Mouse (Mus musculus) CH12.LX (cell line): Measurements from ENCODE around the gene Cfap300. TPM values are rescaled to one million over a fixed set of nuclear protein-coding genes. Genes with fewer than 3 reads are reported as not detected.

Experiments used
- DNase-seq: peaks from one replicate; pipeline ENCODE4 v3.0.0-alpha.2; 2013; ENCODE audit errors: extremely low read depth
- H3K27ac ChIP-seq: 2 replicates; pipeline ENCODE4 v1.5.1; 2012; ENCODE audit warnings: low read depth, mild to moderate bottlenecking, control low read depth, moderate library complexity; ENCODE audit not compliant: insufficient read depth
- H3K27me3 ChIP-seq: replicated peaks from 2 replicates; pipeline ENCODE3; 2012; ENCODE audit warnings: inconsistent platforms
- H3K36me3 ChIP-seq, 2 experiments: replicated peaks in 1 of 2; 2 replicates each; pipeline versions ENCODE3 to v1.6.1; 2012; ENCODE audit warnings: inconsistent platforms in 1 of 2, low read length in 1 of 2, mild to moderate bottlenecking in 1 of 2, mixed read lengths in 1 of 2, moderate library complexity in 1 of 2; ENCODE audit not compliant: control insufficient read depth in 1 of 2, insufficient read depth in 1 of 2
- H3K4me1 ChIP-seq, 2 experiments: 2 replicates each; pipeline ENCODE4 v1.6.1; 2012; ENCODE audit warnings: inconsistent platforms in 1 of 2, moderate library complexity in 1 of 2; ENCODE audit not compliant: insufficient read depth in 2 of 2, control insufficient read depth in 1 of 2
- H3K4me2 ChIP-seq: 2 replicates; pipeline ENCODE4 v1.6.1; 2012; ENCODE audit warnings: low read depth, mild to moderate bottlenecking, control low read depth; ENCODE audit not compliant: poor library complexity, insufficient read depth, severe bottlenecking
- H3K4me3 ChIP-seq, 3 experiments: fragments of 150-350 bp in 1 of 3; sonication (generic) in 1 of 3; replicated peaks in 1 of 3; 2 replicates each; pipeline versions ENCODE3 to v1.5.1; 2011 to 2012; ENCODE audit warnings: low read depth in 2 of 3, low read length in 2 of 3, mild to moderate bottlenecking in 2 of 3, moderate library complexity in 2 of 3, control low read depth in 1 of 3, improper control_type of control experiment in 1 of 3, inconsistent platforms in 1 of 3, mixed read lengths in 1 of 3; ENCODE audit not compliant: poor library complexity in 1 of 3
- H3K79me2 ChIP-seq: replicated peaks from 2 replicates; pipeline ENCODE4 v1.6.1; 2012; ENCODE audit warnings: mild to moderate bottlenecking, moderate library complexity; ENCODE audit not compliant: control insufficient read depth, poor library complexity, insufficient read depth, severe bottlenecking; ENCODE audit errors: extremely low read depth
- H3K9ac ChIP-seq: 2 replicates; pipeline ENCODE4 v1.6.1; 2012; ENCODE audit warnings: low read depth, mild to moderate bottlenecking, control low read depth, moderate library complexity; ENCODE audit not compliant: insufficient read depth
- H3K9me3 ChIP-seq: replicated peaks from 2 replicates; pipeline ENCODE3; 2012; ENCODE audit warnings: low read length, inconsistent platforms, mixed read lengths
- CHD2 ChIP-seq: IDR thresholded peaks from 2 replicates; pipeline ENCODE4 v1.6.1; 2011; ENCODE audit warnings: low read length, improper control_type of control experiment
- E2F4 ChIP-seq: IDR thresholded peaks from 2 replicates; pipeline ENCODE4 v1.6.1; 2011; ENCODE audit warnings: low read depth, low read length, improper control_type of control experiment; ENCODE audit not compliant: insufficient replicate concordance
- ELF1 ChIP-seq: IDR thresholded peaks from 2 replicates; pipeline ENCODE4 v1.6.1; 2014; ENCODE audit warnings: low read depth, mild to moderate bottlenecking, inconsistent platforms, low read length, improper control_type of control experiment
- EP300 ChIP-seq: IDR thresholded peaks from 2 replicates; pipeline ENCODE4 v1.6.1; 2011; ENCODE audit warnings: low read length, improper control_type of control experiment
- JUN ChIP-seq: IDR thresholded peaks from 2 replicates; pipeline ENCODE4 v1.6.1; 2011; ENCODE audit warnings: low read depth, mild to moderate bottlenecking, low read length, improper control_type of control experiment, moderate library complexity; ENCODE audit not compliant: insufficient read depth
- MAFK ChIP-seq: IDR thresholded peaks from 2 replicates; pipeline ENCODE4 v1.6.1; 2011; ENCODE audit warnings: low read length, improper control_type of control experiment; ENCODE audit not compliant: insufficient replicate concordance
- MAX ChIP-seq: IDR thresholded peaks from 2 replicates; pipeline ENCODE4 v1.6.1; 2011; ENCODE audit warnings: low read length, improper control_type of control experiment
- MAZ ChIP-seq: IDR thresholded peaks from 2 replicates; pipeline ENCODE4 v1.6.1; 2012; ENCODE audit warnings: low read depth, mild to moderate bottlenecking, inconsistent platforms, low read length, improper control_type of control experiment, moderate library complexity
- MXI1 ChIP-seq: IDR thresholded peaks from 2 replicates; pipeline ENCODE4 v1.6.1; 2011; ENCODE audit warnings: mild to moderate bottlenecking, low read depth, low read length, improper control_type of control experiment
- NELFE ChIP-seq: IDR thresholded peaks from 2 replicates; pipeline ENCODE4 v1.6.1; 2011; ENCODE audit warnings: low read depth, low read length, improper control_type of control experiment
- POLR2AphosphoS2 ChIP-seq: IDR thresholded peaks from 2 replicates; pipeline ENCODE4 v1.6.1; 2011; ENCODE audit warnings: low read depth, low read length, improper control_type of control experiment
- RCOR1 ChIP-seq: conservative IDR thresholded peaks from 2 replicates; pipeline ENCODE4 v1.6.1; 2012; ENCODE audit warnings: low read depth, mild to moderate bottlenecking, inconsistent platforms, low read length, improper control_type of control experiment
- SMC3 ChIP-seq: IDR thresholded peaks from 2 replicates; pipeline ENCODE4 v1.6.1; 2011; ENCODE audit warnings: low read depth, low read length, improper control_type of control experiment
- TBP ChIP-seq: conservative IDR thresholded peaks from 2 replicates; pipeline ENCODE4 v1.6.1; 2011; ENCODE audit warnings: low read depth, low read length, improper control_type of control experiment
- TCF12 ChIP-seq: IDR thresholded peaks from 2 replicates; pipeline ENCODE4 v1.6.1; 2014; ENCODE audit warnings: low read depth, mild to moderate bottlenecking, inconsistent platforms, low read length, improper control_type of control experiment
- UBTF ChIP-seq: IDR thresholded peaks from 2 replicates; pipeline ENCODE4 v1.6.1; 2012; ENCODE audit warnings: low read depth, mild to moderate bottlenecking, inconsistent platforms, low read length, improper control_type of control experiment, moderate library complexity
- ZC3H11A ChIP-seq: IDR thresholded peaks from 2 replicates; pipeline ENCODE4 v1.6.1; 2012; ENCODE audit warnings: low read depth, mild to moderate bottlenecking, inconsistent platforms, low read length, improper control_type of control experiment
- dilution Hi-C: fragments of 300-500 bp; cut with MboI; formaldehyde crosslinking; loops from 2 replicates; pipeline ENCODE4 v1.14.3; 2020; ENCODE audit warnings: low sequenced_read_pairs; ENCODE audit not compliant: extremely low pct_unique_long_range_greater_than_20kb, extremely low pct_ligation_motif_present
- in situ Hi-C: fragments of 300-500 bp; cut with MboI; formaldehyde crosslinking; loops from 3 replicates; pipeline ENCODE4 v1.14.3; 2019; ENCODE audit warnings: low sequenced_read_pairs, low pct_ligation_motif_present, low pct_unique_long_range_greater_than_20kb, mixed read lengths
- polyA plus RNA-seq: library from polyadenylated mRNA; unstranded; fragments of >175 nt; gene quantifications from 2 replicates; pipeline ENCODE4 v1.2.1, GENCODE M21; 2012; ENCODE audit warnings: low read depth; ENCODE audit not compliant: insufficient read length
- total RNA-seq, 2 experiments: library from RNA; depleted of rRNA; stranded (reverse); fragments of 300-350 nt in 1 of 2; fragments of >200 nt in 1 of 2; gene quantifications; 2 replicates each; pipeline ENCODE4 v1.2.3; 2012 to 2014

Gene Cfap300
- total and polyA plus RNA-seq, 3 experiments = 5.3 to 9.1 (median 5.5) TPM

DNA sequence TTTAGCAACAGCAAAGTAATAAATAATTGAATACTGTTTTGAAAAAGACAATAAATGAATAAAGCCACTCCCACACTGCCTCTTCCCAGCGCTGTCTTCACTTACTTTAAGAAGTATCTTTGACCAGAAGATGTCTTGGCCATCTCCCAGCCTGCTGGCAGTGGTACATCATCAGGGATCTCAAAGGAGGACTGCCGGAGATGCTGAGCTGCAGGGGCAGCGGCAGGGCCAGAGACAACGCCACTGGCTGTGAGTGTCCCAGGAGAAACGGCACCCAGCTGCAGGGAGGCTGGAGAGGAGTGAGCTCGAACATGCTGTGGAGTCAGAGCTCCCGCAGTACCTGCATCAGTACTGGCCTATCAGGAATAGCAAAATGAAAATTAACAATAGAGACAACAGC is 41.3 kb downstream of the Cfap300 start:
- Histone ChIP-seq H3K4me3 (no peak overlapping the region), H3K9ac (no peak overlapping the region), H3K4me1 (0 out of 4 replicates have a peak, but pooled peaks cover 0 to 2% of the 10 kb centered on the region in 2 experiments), H3K79me2 (no peaks in the 10 kb centered on the region), H3K9me3 (peaks cover 15% of the 10 kb centered on the region), H3K4me2 (no peak overlapping the region), H3K36me3 (no peaks in the 10 kb centered on the region), H3K27ac (no peak overlapping the region), H3K27me3 (no peaks in the 10 kb centered on the region)
- in situ Hi-C loops (no loop called here), dilution Hi-C loops (no loop called here)
- no peak for DNase-seq
- no peak for TF ChIP-seq CHD2
- TF ChIP-seq ZC3H11A = no peak
- no peak for TF ChIP-seq SMC3
- no peak for TF ChIP-seq RCOR1
- TF ChIP-seq JUN = no peak
- TF ChIP-seq EP300 = no peak
- no peak for TF ChIP-seq MAX
- no peak for TF ChIP-seq UBTF
- TF ChIP-seq E2F4 = no peak
- no peak for TF ChIP-seq POLR2AphosphoS2
- TF ChIP-seq ELF1 = no peak
- TF ChIP-seq MAFK = no peak
- TF ChIP-seq TCF12 = no peak
- TF ChIP-seq TBP = no peak

DNA sequence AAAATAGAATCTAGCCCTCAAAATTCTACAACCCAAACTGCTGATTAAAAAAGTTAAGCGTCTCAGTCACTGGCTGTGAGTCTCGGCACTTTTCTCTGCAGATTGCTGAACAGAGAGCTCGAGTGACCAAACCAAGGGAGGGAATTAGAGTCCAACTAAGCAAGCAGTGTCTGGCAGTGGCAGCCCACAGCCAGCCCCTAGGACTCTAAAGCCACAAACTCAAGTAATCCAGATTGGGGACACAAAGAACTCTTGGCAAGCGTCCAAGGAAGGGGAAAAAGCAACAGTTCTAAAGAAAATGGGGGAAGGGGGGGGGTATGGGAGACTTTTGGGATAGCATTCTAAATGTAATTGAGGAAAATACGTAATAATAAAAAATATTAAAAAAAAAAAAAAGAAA is 48.3 kb downstream of the Cfap300 start:
- no peaks in the 10 kb centered on the region for H3K9me3 ChIP-seq
- no peaks in the 10 kb centered on the region for H3K36me3 ChIP-seq
- no peak overlapping the region for H3K4me3 ChIP-seq
- TF ChIP-seq ZC3H11A (no peak), MAFK (no peak), MXI1 (no peak), TCF12 (no peak), NELFE (no peak), MAZ (no peak), E2F4 (no peak), EP300 (no peak)
- TF ChIP-seq, all 38 proteins: peak for 0
- no peaks in the 10 kb centered on the region for H3K4me1 ChIP-seq
- H3K4me2 ChIP-seq = no peak overlapping the region
- in situ Hi-C loops (no loop called here), dilution Hi-C loops (no loop called here)
- no peak overlapping the region for H3K9ac ChIP-seq
- H3K27me3 ChIP-seq = no peaks in the 10 kb centered on the region
- H3K79me2 ChIP-seq = no peaks in the 10 kb centered on the region
- DNase-seq = no peak
- H3K27ac ChIP-seq = no peak overlapping the region
